In genomic region chr9:15861402-15861801, GRCm38 (mm10) we compare ENCODE assay signal across 21 mouse cellular contexts. TPM values are rescaled to one million over a fixed set of nuclear protein-coding genes. Genes with fewer than 3 reads are reported as not detected.
"Had no signal": no experiment of that assay in that cellular context is flagged by ENCODE, and none has a peak within 500 bp of the region (broad histone marks: within the 10 kb centered on the region; RNA-seq: fewer than 3 reads in every experiment).

No protein-coding gene starts in this region.

- H3K4me1 ChIP-seq: kidney, embryonic 15.5 days had no signal

- H3K4me2 ChIP-seq: kidney, embryonic 15.5 days; limb, embryonic 13.5 days; neural tube, embryonic 13.5 days had no signal

- H3K4me3 ChIP-seq: kidney, embryonic 15.5 days; limb, embryonic 13.5 days; neural tube, embryonic 13.5 days had no signal

- H3K27me3 ChIP-seq: kidney, embryonic 15.5 days; limb, embryonic 13.5 days; neural tube, embryonic 13.5 days had no signal

- H3K9ac ChIP-seq: kidney, embryonic 15.5 days; limb, embryonic 13.5 days; liver, embryonic 14.5 days; neural tube, embryonic 13.5 days had no signal

- H3K9me3 ChIP-seq: kidney, embryonic 15.5 days; limb, embryonic 13.5 days; neural tube, embryonic 13.5 days had no signal

- DNase-seq: kidney, postnatal 14 days; left cerebral cortex, postnatal 4 days; lung, adult 18-20 months; midbrain, embryonic 14.5 days; right cerebral cortex, postnatal 4 days; spleen, adult 18-20 months; thymus, adult 18-20 months; thymus, postnatal 14 days had no signal

- H3K36me3 ChIP-seq: kidney, embryonic 15.5 days; limb, embryonic 13.5 days; neural tube, embryonic 13.5 days had no signal

- H3K27ac ChIP-seq: kidney, embryonic 15.5 days; limb, embryonic 13.5 days; liver, embryonic 14.5 days; neural tube, embryonic 13.5 days had no signal

RNA-seq across cellular contexts. Expression of gene Mtnr1b, which starts 13.0 kb away (rescaled TPM):
- total RNA-seq: layer of hippocampus, adult 8-10 months; layer of hippocampus, postnatal 14 days; left cerebral cortex, adult 18-20 months; left cerebral cortex, postnatal 10 days; left cerebral cortex, postnatal 4 days; liver, adult 2 months; monocyte, adult 5-6 weeks had no signal
- polyA plus RNA-seq: kidney, embryonic 15.5 days; large intestine, adult 2 months; limb, embryonic 13.5 days; liver, adult 2 months; liver, embryonic 14.5 days; lung, embryonic 16.5 days; midbrain, embryonic 14.5 days; neural tube, embryonic 13.5 days; stomach, embryonic 14.5 days had no signal
